Mouse (Mus musculus): ENCODE results near the gene Rab3a.

The Rab3a gene

GRCm38 (mm10) chr8:70801156-70801555, 46.7 kb downstream of the Rab3a start:
- no peak for DNase-seq (ENCODE audit: low spot score)

- DNase-seq (ENCODE audit: low spot score), result no peak
Observed at GRCm38 (mm10) chr8:70801830-70802229, 47.4 kb downstream of the Rab3a start.

- no peak for DNase-seq (ENCODE audit: low spot score)
Observed at GRCm38 (mm10) chr8:70802786-70803510, 48.5 kb downstream of the Rab3a start.

GRCm38 (mm10) chr8:70803761-70804480, 49.4 kb downstream of the Rab3a start:
- no peak for DNase-seq (ENCODE audit: low spot score)

- DNase-seq (ENCODE audit: low spot score), result peak; percentile 63
Observed at GRCm38 (mm10) chr8:70804481-70805206, 50.2 kb downstream of the Rab3a start, which contains the start of gene Mast3. Mast3 (minus strand) TSS chr8:70805054.

GRCm38 (mm10) chr8:70806541-70806940, 52.1 kb downstream of the Rab3a start:
- no peak for DNase-seq (ENCODE audit: low spot score)

- no peak for DNase-seq (ENCODE audit: low spot score)
Observed at GRCm38 (mm10) chr8:70807304-70807703, 52.8 kb downstream of the Rab3a start.

- DNase-seq (ENCODE audit: low spot score), result no peak
Observed at GRCm38 (mm10) chr8:70808239-70808638, 53.8 kb downstream of the Rab3a start, which contains the start of gene Il12rb1. Il12rb1 (plus strand) TSS chr8:70808449.
